Mouse (Mus musculus) ES-Bruce4 (cell line): ENCODE data around the gene Mroh8. TPM values are rescaled to one million over a fixed set of nuclear protein-coding genes. Genes with fewer than 3 reads are reported as not detected.
"Not testable (repeated sequence)": the region's sequence is repeated elsewhere in the genome, so short reads cannot be mapped to it uniquely, and the experiment has no call there.

Experiments used
- H3K27ac ChIP-seq: 2 replicates; pipeline ENCODE4 v1.5.1; 2012; ENCODE audit warnings: low read length, inconsistent platforms; ENCODE audit not compliant: insufficient read depth
- H3K27me3 ChIP-seq: 2 replicates; pipeline ENCODE4 v1.6.1; 2012; ENCODE audit warnings: mild to moderate bottlenecking, low read length, inconsistent platforms; ENCODE audit not compliant: control insufficient read depth, poor library complexity, insufficient read depth, severe bottlenecking
- H3K36me3 ChIP-seq: 2 replicates; pipeline ENCODE4 v1.6.1; 2012; ENCODE audit warnings: inconsistent platforms, mild to moderate bottlenecking, low read length, moderate library complexity; ENCODE audit not compliant: control insufficient read depth, poor library complexity, insufficient read depth, severe bottlenecking
- H3K4me1 ChIP-seq: one replicate; pipeline ENCODE4 v1.8.1; 2011; ENCODE audit warnings: low read length; ENCODE audit not compliant: control insufficient read depth, insufficient read depth
- H3K4me3 ChIP-seq: 2 replicates; pipeline ENCODE4 v1.5.1; 2011; ENCODE audit warnings: low read depth, mild to moderate bottlenecking, low read length
- H3K9ac ChIP-seq: 2 replicates; pipeline ENCODE4 v1.6.1; 2012; ENCODE audit warnings: low read depth, mild to moderate bottlenecking, inconsistent platforms; ENCODE audit not compliant: poor library complexity, severe bottlenecking
- H3K9me3 ChIP-seq: replicated peaks from 2 replicates; pipeline ENCODE4 v1.6.1; 2012; ENCODE audit warnings: mild to moderate bottlenecking, low read length, inconsistent platforms; ENCODE audit not compliant: control insufficient read depth, poor library complexity, insufficient read depth, severe bottlenecking
- CTCF ChIP-seq: IDR thresholded peaks from one replicate; pipeline ENCODE4 v1.8.1; 2011; ENCODE audit warnings: low read depth, low read length
- EP300 ChIP-seq: IDR thresholded peaks from 2 replicates; pipeline ENCODE4 v1.6.1; 2011; ENCODE audit warnings: low read depth, low read length; ENCODE audit not compliant: insufficient read depth
- POLR2A ChIP-seq: IDR thresholded peaks from one replicate; pipeline ENCODE4 v1.8.1; 2011; ENCODE audit warnings: low read length; ENCODE audit not compliant: insufficient read depth
- polyA plus RNA-seq: library from polyadenylated mRNA; stranded (reverse); fragments of >200 nt; gene quantifications from 2 replicates; pipeline ENCODE4 v1.2.4, GENCODE M21; 2011; ENCODE audit warnings: low read depth; ENCODE audit not compliant: missing spikeins, insufficient read depth, insufficient read length

Mroh8 gene
- polyA plus RNA-seq, 1 experiment: 0.37 TPM

DNA sequence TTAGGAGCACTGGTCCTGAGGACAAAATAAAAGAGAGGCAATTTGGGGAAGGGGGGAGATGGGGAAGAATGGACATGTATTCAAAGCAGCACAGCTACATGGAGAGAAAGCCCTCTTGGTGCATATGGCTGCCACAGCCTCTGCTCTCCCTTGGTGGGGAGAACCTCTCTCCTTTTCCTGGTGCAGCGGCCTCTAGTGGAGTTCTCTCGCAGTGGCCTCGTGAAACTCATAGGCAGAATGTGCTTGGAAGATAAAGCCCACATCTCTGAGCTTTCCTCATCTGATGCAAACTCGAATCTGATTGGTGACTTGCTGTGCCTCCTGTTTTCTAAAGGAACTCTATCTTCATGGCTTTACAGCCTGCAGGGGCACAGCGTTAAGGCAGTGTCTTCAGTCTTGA is 19.6 kb downstream of the Mroh8 start:
- H3K9me3 ChIP-seq: no peaks in the 10 kb centered on the region
- H3K36me3 ChIP-seq: no peaks in the 10 kb centered on the region
- no peaks in the 10 kb centered on the region for H3K4me1 ChIP-seq
- TF ChIP-seq POLR2A: no peak
- no peak for TF ChIP-seq EP300
- TF ChIP-seq CTCF: peak; percentile 88
- no peak overlapping the region for H3K4me3 ChIP-seq
- no peaks in the 10 kb centered on the region for H3K27me3 ChIP-seq
- H3K27ac ChIP-seq: no peak overlapping the region
- H3K9ac ChIP-seq: no peak overlapping the region

DNA sequence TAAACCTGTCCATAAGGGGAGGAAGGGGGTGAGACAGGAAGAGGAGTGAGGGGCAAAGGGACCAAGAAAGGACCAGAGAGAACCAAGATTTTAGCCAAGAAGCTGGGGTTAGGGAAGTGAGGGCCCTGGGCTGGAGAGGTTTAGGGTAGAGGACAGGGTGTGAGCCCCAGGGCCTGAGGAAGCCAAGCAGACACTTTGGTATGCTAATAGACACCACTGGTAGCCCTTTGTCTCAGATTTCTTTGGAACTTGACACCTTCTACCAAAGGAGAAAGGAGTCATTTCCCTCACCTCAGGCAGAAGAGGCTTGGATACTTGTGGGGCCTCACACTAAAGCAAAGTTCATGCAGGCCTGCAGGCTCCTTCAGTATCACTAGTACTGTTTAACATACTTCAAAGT is 31.2 kb downstream of the Mroh8 start:
- Histone ChIP-seq H3K27me3 (no peaks in the 10 kb centered on the region), H3K27ac (peak overlapping the region; percentile 82), H3K9me3 (peaks cover 3% of the 10 kb centered on the region), H3K9ac (no peak overlapping the region), H3K36me3 (no peaks in the 10 kb centered on the region), H3K4me1 (peaks cover 2% of the 10 kb centered on the region), H3K4me3 (no peak overlapping the region)
- TF ChIP-seq POLR2A: no peak
- peak; percentile 91 for TF ChIP-seq EP300
- TF ChIP-seq CTCF: no peak

DNA sequence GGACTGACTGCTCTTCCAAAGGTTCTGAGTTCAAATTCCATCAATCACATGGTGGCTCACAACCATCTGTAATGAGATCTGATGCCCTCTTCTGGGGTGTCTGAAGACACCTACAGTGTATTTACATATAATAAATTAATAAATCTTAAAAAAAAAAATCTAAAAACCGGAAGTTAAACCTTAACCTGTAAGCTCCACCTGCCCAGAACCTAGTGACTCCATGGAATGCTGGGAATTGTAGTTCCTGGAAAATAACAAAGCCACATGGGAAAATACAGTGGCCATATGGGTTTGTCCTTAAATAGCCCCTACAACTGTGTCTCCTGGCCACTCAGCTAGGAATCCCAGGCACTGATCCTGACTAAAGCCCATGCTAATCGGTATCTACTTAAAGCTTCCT is 33.7 kb downstream of the Mroh8 start:
- Histone ChIP-seq H3K36me3 (no peaks in the 10 kb centered on the region), H3K4me3 (no peak overlapping the region), H3K27ac (no peak overlapping the region), H3K9ac (no peak overlapping the region), H3K4me1 (peaks cover 2% of the 10 kb centered on the region), H3K27me3 (no peaks in the 10 kb centered on the region), H3K9me3 (0 out of 2 replicates have a peak, but pooled peaks cover 4% of the 10 kb centered on the region)
- TF ChIP-seq CTCF (no peak), EP300 (no peak), POLR2A (no peak)

DNA sequence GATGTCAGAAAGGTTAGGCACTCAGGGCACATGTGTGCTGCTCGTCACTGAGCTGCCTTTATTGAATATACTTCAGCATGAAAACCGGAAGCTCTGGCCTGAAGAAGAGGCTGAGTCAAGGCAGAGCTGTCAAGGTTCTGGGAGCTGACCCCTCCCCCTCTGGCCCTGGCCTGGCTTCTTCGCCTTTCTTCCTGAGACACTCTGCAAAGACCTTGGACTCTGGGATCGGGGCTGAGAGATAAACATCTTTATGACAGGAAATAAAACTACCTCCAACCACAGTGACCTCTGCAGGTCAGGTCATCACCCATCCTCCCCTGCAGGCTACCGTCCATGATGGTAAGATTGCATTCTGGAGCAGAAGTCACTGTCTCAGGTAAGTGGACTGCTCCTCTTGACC is 34.3 kb downstream of the Mroh8 start:
- Histone ChIP-seq H3K9me3 (0 out of 2 replicates have a peak, but pooled peaks cover 4% of the 10 kb centered on the region), H3K9ac (no peak overlapping the region), H3K27me3 (no peaks in the 10 kb centered on the region), H3K36me3 (no peaks in the 10 kb centered on the region), H3K4me1 (peaks cover 2% of the 10 kb centered on the region), H3K27ac (no peak overlapping the region), H3K4me3 (no peak overlapping the region)
- no peak for TF ChIP-seq CTCF
- no peak for TF ChIP-seq POLR2A
- TF ChIP-seq EP300: no peak

DNA sequence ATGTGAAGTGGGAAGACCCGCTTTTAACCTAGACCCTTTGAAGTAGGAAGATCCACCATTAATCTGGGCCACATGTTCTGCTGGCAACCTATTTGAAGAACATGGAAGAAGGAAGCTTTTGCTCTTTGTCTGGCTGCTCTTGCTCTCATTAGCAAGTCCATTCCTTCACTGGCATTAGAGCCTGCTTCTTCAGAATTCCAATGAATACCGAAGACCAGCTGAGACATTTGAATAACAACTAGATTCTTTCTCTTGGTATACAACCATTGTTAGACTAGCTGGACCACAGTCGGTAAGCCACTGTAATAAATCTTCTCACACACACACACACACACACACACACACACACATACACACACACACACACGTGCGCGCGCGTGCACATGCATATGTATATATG is 43.4 kb downstream of the Mroh8 start:
- H3K9ac ChIP-seq: no peak overlapping the region
- H3K4me3 ChIP-seq: no peak overlapping the region
- TF ChIP-seq EP300: no peak
- no peak for TF ChIP-seq POLR2A
- no peaks in the 10 kb centered on the region for H3K36me3 ChIP-seq
- H3K27me3 ChIP-seq: no peaks in the 10 kb centered on the region
- H3K9me3 ChIP-seq: peaks cover under 1% of the 10 kb centered on the region; the same call in 1 of the 2 replicates
- peaks cover 4% of the 10 kb centered on the region for H3K4me1 ChIP-seq
- H3K27ac ChIP-seq: no peak overlapping the region

DNA sequence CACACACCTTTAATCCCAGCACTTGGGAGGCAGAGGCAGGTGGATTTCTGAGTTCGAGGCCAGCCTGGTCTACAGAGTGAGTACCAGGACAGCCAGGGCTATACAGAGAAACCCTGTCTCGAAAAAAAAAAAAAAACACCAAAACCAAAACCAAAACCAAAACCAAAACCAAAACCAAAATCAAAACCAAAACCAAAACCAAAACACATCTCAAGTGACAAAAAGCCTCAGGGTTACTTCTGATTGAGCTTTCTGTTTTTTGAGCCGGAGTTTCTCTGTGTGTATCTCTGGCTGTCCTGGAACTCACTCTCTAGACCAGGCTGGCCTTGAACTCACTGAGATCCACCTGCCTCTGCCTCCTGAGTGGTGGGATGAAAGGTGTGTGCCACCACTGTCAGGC is 57.4 kb downstream of the Mroh8 start:
- not testable (repeated sequence) for H3K4me3 ChIP-seq, H3K4me1 ChIP-seq, H3K9me3 ChIP-seq, H3K27ac ChIP-seq, H3K9ac ChIP-seq, H3K36me3 ChIP-seq, H3K27me3 ChIP-seq

DNA sequence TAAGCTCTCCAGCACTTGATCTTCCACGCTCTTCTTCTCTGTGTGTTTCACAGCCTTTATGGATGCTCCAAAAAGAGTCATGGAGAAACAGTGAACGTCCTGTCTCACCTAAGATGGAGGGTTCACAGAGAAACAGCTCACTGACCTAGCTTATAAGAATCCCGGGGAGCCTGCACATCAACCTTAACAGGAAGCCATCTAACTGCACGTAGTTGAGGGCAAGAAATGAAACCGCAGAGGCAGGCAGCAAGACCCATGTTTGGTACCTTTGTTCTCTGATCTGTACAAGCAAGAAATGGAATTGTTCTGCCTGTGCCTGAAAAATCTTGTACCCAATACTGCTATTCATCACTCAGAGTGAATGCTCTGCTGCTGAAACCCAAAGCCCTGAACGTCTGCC is 59.2 kb downstream of the Mroh8 start:
- no peak overlapping the region for H3K27ac ChIP-seq
- H3K27me3 ChIP-seq: no peaks in the 10 kb centered on the region; the same call in 1 of the 2 replicates
- H3K4me1 ChIP-seq: no peaks in the 10 kb centered on the region
- H3K9me3 ChIP-seq: no peaks in the 10 kb centered on the region
- H3K4me3 ChIP-seq: no peak overlapping the region
- no peak overlapping the region for H3K9ac ChIP-seq
- no peaks in the 10 kb centered on the region for H3K36me3 ChIP-seq
- TF ChIP-seq EP300 (no peak), POLR2A (no peak), CTCF (no peak)
